Mouse (Mus musculus): ENCODE data around the gene Ldhal6b. TPM values are rescaled to one million over a fixed set of nuclear protein-coding genes. Genes with fewer than 3 reads are reported as not detected.

The Ldhal6b gene
- polyA plus RNA-seq, 1 experiment from 2014 or later: not detected

DNA sequence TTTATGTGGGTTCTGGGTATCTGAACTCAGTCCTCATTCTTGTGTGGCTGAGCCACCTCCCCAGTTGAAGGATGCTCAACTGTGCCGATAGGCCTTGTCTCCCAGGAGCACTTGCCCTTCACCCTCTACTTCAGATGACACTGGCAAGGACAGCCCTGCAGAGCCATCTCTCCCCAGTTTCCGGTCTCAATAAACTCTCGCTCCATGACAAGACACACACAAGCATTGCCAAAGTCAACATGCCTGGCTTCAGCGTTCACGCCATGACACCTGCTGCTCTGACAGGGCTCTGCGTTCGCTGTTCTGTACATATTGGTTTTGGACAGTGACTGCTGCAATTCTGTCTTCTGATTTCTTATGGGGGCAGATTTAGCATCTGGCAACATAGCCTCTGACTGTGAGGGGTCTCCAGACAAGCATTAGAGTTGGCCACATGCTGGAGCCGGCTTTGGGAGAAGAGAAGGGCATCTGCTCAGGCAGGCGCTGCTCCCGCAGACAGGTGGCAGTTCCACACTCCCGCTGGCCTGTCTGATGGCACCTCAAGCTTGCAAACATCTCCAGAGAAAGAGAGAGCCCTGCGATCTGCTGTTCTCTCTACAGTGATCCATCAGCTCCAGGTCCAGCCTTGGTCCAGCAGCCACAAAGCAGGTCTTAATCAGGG is 31.6 kb downstream of the Ldhal6b start:
- no peaks in the 10 kb centered on the region for H3K9me3 ChIP-seq
- no peaks in the 10 kb centered on the region for H3K36me3 ChIP-seq (replicated peaks)
- H3K4me3 ChIP-seq: no peak overlapping the region
- WGBS: 86% methylated on average over 12 of the region's 12 CpGs
- no peak overlapping the region for H3K27ac ChIP-seq
- H3K4me1 ChIP-seq: peaks cover 4% of the 10 kb centered on the region
- no peak for ATAC-seq (replicated peaks)
- no peak overlapping the region for H3K4me2 ChIP-seq
- no peak overlapping the region for H3K9ac ChIP-seq
- H3K27me3 ChIP-seq (replicated peaks): no peaks in the 10 kb centered on the region

DNA sequence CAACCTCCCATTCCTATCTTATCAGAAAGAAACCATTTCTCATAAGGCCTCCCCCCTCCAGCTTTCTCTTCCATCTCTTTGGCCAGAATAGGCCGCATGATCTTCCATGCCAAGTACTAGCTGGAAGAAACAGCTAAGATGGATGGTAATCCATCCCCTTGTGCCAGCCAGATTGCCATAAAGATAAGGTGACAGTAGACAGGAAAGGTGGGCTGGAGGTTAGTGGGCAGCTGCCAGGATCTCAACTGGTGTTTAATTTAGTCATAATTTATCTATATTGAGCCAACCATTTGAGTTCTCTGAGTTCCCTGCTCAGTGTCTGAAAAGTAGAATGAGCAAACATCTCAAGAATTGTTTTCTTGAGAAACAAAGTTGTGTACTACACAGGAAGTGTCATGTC is 32.9 kb downstream of the Ldhal6b start:
- no peak overlapping the region for H3K27ac ChIP-seq
- WGBS: 100% methylated on average over 1 of the region's 1 CpGs
- H3K4me3 ChIP-seq: no peak overlapping the region
- H3K9ac ChIP-seq: no peak overlapping the region
- no peaks in the 10 kb centered on the region for H3K36me3 ChIP-seq (replicated peaks)
- no peaks in the 10 kb centered on the region for H3K9me3 ChIP-seq
- H3K4me1 ChIP-seq: peaks cover 4% of the 10 kb centered on the region
- no peaks in the 10 kb centered on the region for H3K27me3 ChIP-seq (replicated peaks)
- H3K4me2 ChIP-seq: no peak overlapping the region
- ATAC-seq (replicated peaks): no peak

DNA sequence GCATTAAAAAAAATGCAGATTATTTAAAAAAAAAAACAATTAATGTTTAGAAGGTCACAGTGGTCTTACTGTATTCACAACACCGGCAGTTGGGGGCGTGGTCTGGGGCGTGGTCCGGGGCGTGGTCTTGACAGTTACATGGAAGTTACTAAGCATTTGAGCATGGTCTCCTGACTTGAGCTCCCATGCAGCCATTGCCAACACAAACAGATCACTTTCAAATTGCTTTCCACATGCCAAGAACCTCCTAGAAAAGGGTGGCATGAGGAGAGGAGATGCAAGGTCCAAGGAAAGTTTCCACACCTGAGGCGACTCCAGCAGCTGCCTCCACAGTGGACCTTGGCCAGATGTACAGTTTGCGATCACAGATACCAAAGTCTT is 40.6 kb downstream of the Ldhal6b start:
- no peak for ATAC-seq (replicated peaks)
- H3K36me3 ChIP-seq (replicated peaks): no peaks in the 10 kb centered on the region
- no peak overlapping the region for H3K27ac ChIP-seq
- H3K27me3 ChIP-seq (replicated peaks): no peaks in the 10 kb centered on the region
- H3K9me3 ChIP-seq: no peaks in the 10 kb centered on the region
- WGBS: 31% methylated on average over 7 of the region's 7 CpGs
- H3K4me2 ChIP-seq: no peak overlapping the region
- H3K4me3 ChIP-seq: no peak overlapping the region
- no peak overlapping the region for H3K9ac ChIP-seq
- peaks cover 17% of the 10 kb centered on the region for H3K4me1 ChIP-seq

DNA sequence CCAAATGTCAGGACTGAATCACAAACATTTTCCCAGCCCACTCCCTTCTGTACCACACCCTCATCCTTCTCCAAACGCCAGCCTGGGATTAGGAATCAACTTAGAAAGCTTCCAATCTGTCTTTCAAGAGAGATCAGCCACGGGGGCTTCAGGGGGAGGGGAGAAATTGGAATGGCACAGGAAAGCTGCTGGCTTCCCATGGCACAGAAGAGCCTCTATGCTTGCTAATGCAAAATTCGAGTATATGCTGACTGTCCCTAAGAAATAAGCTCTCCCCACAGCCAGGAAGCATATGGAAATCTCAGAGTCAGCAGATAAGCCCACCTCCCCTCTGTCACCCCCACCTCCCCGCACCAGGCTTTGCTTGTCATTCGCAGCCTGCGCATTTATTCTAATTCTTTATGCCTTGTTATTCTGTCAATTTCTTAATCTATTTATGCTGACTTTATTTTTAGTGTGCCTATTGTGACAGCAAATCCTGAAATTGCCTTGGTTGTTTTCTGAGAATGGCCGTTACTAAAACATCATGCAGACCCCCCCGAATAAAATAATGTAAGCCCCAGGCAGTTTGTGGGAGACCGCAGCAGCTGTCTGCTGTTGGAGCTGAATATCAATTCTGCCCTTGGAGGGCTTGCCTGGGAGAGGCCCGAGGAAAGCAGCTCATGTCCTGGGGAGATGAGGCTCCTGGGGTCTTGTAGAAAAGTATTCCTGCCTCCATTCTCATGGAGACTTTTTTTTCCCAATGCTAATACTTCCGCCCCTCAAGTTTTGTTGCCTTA is 41.2 kb downstream of the Ldhal6b start:
- peak overlapping the region; percentile 52 for H3K27ac ChIP-seq
- no peak overlapping the region; the same call in 1 of the 2 replicates for H3K4me2 ChIP-seq
- no peak overlapping the region for H3K9ac ChIP-seq
- no peaks in the 10 kb centered on the region for H3K9me3 ChIP-seq
- H3K36me3 ChIP-seq (replicated peaks): no peaks in the 10 kb centered on the region
- peaks cover 17% of the 10 kb centered on the region for H3K4me1 ChIP-seq
- H3K27me3 ChIP-seq (replicated peaks): no peaks in the 10 kb centered on the region
- peak; percentile 67 for ATAC-seq (replicated peaks)
- H3K4me3 ChIP-seq: no peak overlapping the region
- 11% methylated on average over 11 of the region's 11 CpGs for WGBS

DNA sequence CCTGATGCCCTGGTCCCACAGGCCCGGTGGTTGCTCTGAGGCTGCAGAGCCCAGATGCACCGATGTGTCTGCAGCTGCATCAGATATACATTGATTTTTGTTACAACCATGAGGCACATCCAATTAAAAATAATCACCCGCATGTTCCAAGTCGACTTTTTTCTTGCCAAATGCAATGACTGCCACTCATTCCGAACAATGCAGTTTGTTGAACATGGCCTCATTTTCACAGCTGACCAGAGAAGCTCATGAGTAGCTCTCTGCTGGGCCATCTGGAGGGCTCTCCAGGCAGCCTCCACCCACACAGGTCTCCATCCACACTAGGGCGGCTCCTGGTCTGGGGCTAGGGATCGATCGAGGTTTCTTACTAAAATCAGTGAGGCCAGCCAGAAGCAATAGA is 45.6 kb downstream of the Ldhal6b start:
- 73% methylated on average over 8 of the region's 8 CpGs for WGBS
- ATAC-seq (replicated peaks): no peak

DNA sequence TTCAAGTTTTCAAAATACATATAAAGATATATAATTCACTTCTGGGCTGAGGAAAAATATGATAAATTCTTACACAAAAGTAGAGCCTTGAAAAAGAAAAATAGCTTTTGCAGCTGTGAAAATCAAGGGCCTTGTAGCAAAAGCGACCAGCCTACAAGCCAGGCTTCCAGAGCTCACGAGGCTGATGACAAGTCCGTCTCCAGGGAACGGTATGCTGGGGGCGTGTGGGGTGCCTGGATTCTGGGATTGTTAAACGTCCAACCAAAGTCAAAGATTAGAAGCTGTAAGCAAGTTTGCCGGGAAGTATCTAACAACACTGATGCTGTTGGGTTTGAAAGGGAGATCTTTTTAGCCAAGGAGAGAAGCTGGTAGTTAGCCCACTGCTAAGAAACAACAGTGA is 47.0 kb downstream of the Ldhal6b start:
- Histone ChIP-seq H3K36me3 (replicated peaks) (no peaks in the 10 kb centered on the region), H3K27me3 (replicated peaks) (no peaks in the 10 kb centered on the region), H3K27ac (no peak overlapping the region), H3K4me2 (no peak overlapping the region), H3K4me3 (no peak overlapping the region), H3K4me1 (peaks cover 1% of the 10 kb centered on the region; the same call in 1 of the 2 replicates), H3K9me3 (no peaks in the 10 kb centered on the region), H3K9ac (no peak overlapping the region)
- 62% methylated on average over 7 of the region's 7 CpGs for WGBS
- ATAC-seq (replicated peaks): no peak

More for the DNA sequence above, 45.6 kb downstream of the Ldhal6b start:
- Histone ChIP-seq H3K4me1 (peaks cover 15% of the 10 kb centered on the region), H3K9me3 (no peaks in the 10 kb centered on the region), H3K9ac (no peak overlapping the region), H3K27me3 (replicated peaks) (no peaks in the 10 kb centered on the region), H3K36me3 (replicated peaks) (no peaks in the 10 kb centered on the region), H3K27ac (no peak overlapping the region), H3K4me3 (no peak overlapping the region), H3K4me2 (no peak overlapping the region)

DNA sequence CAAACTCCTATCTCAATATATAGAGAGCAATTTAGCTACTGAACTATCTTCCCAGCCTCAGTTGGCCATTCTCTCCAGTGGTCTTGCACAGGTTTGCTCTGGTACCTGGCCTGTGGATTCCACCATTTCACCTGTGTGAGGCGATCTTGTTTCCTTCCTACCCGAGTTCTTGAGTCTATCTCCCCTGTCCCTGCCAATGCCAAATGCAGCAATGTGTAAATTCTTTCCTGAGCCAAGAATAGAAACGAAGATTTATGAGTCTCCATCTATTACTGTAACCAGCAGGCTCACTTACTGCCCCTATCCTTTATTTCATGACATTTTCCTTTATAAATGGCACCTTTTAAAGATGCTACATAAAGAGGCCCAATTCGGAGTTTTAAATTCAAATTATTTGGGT is 47.5 kb downstream of the Ldhal6b start:
- Histone ChIP-seq H3K4me3 (no peak overlapping the region), H3K27ac (no peak overlapping the region), H3K4me1 (no peaks in the 10 kb centered on the region), H3K36me3 (replicated peaks) (no peaks in the 10 kb centered on the region), H3K4me2 (no peak overlapping the region), H3K9me3 (no peaks in the 10 kb centered on the region), H3K27me3 (replicated peaks) (no peaks in the 10 kb centered on the region), H3K9ac (no peak overlapping the region)
- ATAC-seq (replicated peaks): no peak
- 62% methylated on average over 4 of the region's 4 CpGs for WGBS

Small RNA genes lying within 50 kb of the gene (microRNA-seq; reads per million reads assigned to microRNA genes)
- gene Gm22475: not detected

Other genes with a start within 250 kb of the Ldhal6b start
- gene Tmem242, start 21.5 kb upstream of the Ldhal6b start, polyA plus RNA-seq (2015; fragmentation: Nextera tagmentation; extraction: Ambion mirVana): 93.6 and 96.3 TPM in 2 replicates
- 10.1 and 12.1 TPM in 2 replicates for gene Zdhhc14, start 73.8 kb upstream of the Ldhal6b start, polyA plus RNA-seq (2015; fragmentation: Nextera tagmentation; extraction: Ambion mirVana)